Mouse (Mus musculus) gonadal fat pad, adult 2 months (tissue): ENCODE results near the gene Omg. TPM values are rescaled to one million over a fixed set of nuclear protein-coding genes. Genes with fewer than 3 reads are reported as not detected.

ENCODE experiments used
- DNase-seq: peaks from one replicate; pipeline ENCODE4 v3.0.0-alpha.2; 2012; ENCODE audit warnings: low read depth
- polyA plus RNA-seq: library from polyadenylated mRNA; depleted of rRNA; stranded (reverse); fragments of >200 nt; gene quantifications from 2 replicates; pipeline ENCODE4 v1.2.3, GENCODE M21; 2012; rRNA removed

Omg gene
- not detected in 2 replicates for polyA plus RNA-seq

DNA sequence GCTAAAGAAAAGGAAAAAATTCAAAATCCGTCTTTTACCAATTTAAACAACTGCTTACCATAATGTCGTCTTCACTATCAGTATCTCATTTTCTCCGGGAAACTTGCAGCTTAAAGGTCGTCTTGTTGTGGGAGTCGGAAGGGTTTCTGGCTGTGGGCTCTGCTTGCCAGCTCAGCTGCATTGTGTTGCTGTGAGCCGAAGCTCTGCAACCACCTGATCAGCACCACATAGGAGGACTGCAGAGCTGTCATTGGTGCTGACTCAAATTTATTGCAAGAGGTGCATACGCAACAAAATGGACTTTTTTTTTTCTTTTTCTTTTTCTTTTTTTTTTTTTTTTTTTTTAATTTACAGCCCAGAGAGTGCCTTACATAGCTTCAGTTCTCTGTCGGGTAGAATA lies at the start of gene Omg:
Gene Omg (minus strand): TSS at position 240 of the 400 bp plus-strand sequence.
- no peak for DNase-seq

DNA sequence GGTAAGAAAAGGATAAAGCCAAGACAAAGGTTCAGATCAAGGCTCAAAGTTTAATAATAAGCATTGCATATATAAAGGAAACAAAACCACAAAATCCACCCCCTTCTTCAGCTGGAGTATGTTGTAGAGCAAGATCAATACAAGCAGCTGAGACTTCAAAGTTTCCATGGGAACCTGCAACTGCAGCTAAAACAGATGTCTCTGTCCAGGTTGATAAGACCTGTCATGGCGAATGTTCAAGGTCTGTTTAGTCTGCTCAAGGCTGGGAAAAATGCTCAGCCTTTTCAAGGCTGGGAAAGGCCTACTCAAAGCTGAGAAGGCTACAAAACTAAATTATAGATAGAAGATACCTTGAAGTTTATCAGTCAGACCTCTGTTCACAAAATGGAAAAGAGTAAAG lies 48.7 kb upstream of the Omg start:
- DNase-seq: no peak

DNA sequence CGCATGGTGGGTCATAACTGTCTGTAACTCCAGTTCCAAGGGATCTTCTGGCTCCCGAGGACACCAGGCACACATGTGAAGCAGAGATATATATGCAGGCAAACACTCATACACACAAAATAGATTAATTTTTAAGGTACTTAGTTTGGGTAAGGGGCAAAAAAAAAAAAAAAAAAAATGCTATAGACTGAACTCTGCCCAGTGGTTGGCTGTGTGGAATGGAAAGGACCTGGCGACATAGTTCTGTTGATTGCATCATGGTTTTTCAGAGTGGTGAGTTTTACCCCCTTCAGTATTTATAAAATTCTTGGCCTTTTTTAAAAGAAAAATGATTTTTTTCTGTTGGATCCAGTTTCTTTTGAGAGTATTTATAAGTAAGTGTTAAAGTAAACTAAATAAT lies 32.4 kb upstream of the Omg start:
- no peak for DNase-seq

DNA sequence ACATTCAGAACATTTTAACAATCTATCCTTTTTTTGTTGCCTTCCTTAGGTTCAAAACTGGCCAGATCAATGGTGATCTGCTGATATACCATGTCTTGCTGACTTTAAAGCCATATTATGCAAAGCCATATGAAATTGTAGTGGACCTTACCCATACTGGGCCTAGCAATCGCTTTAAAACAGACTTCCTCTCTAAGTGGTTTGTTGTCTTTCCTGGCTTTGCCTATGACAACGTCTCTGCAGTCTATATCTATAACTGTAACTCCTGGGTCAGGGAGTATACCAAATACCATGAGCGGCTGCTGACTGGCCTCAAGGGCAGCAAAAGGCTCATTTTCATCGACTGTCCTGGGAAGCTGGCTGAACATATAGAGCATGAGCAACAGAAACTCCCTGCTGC lies 31.7 kb upstream of the Omg start:
- DNase-seq: no peak

DNA sequence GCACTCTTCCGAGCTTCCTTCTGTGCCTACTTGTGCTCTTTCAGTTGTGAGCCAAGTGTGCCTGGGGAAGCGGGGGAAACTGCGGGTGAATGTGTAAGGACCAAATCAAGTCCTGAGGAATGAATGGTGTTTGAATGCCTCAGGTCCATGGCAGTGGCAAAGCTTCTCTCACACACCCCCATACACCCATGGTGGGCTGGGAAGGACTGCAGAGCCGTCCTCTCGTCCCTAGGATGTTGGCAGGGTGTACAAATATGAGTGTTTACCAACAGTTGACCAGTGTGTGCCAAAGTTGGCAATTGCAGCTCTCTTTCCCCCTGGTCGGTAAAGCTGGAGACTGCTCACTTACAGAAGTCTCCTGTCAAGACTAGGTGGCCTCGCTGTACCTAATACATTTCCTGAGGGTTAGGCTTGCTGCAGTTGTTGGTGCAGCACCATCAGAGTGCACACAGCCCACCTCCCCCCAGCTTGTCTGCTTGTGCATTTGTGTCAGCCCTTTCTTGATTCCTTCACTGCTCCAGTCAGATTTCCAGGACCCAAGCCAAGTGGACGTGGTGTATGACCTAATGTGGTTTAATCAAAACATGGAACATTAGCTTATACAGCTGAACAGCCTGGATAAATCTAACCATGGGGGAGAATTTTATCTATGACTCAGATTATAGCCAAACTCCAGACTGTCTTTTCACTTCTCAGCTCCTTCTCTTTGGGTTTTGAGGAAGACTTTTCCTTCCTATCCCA lies 30.2 kb upstream of the Omg start:
- DNase-seq: no peak

DNA sequence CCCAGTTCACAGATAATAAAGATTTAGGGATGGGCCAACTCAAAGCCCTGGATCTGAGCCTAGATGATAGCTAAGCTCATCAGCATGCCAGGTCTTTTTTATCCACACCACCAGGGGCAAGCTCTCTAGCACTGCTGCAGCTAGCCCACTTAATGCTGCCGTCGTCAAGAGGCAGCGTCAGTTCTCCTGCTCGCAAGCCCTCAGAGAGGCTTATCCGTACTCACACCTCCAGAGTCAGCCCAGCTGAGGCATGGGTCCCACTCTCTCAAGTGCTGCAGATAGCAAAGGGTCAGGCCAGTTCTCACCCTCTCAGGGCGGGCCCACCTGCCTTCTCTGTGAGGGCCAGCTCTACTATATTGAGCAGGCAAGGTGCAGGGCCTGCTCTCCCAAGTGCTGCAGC lies 29.4 kb upstream of the Omg start:
- no peak for DNase-seq

DNA sequence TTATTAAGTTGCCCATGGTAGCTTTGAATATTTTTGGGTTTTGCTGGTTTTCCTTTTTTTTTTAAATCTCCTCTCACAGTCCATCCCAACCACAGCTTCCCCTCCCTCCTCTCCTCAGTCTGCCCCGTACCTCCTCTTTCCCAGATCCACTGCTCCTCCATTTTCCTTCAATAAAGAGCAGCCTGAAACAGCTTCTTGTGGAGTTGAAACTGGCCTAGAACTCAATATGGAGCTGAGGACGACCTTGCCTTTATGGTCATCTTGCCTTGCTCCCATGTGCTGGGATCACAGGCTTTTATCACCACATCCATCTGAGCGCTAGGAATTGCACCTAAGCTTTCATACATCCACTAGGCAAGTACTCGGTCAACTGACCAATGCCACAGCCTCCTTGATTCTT lies 27.6 kb upstream of the Omg start:
- no peak for DNase-seq

DNA sequence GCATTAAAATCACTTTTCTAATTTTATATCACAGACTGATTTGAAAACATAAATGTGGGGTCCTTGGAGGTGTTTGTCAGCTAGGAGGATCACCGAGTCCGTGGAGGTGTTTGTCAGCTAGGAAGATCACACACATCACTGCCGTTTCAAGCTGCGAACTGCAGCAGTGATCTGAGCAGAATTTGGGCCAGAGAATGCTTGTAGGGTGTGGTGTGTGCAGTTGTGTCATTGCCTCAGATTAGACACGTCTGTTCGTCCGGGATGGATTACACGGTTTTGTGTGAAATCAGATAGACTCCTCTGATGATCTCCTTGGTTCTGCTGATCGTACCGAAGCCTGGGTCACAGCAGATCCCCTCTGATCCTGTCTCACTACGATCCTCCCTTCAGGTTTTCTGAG lies 26.9 kb upstream of the Omg start:
- no peak for DNase-seq

DNA sequence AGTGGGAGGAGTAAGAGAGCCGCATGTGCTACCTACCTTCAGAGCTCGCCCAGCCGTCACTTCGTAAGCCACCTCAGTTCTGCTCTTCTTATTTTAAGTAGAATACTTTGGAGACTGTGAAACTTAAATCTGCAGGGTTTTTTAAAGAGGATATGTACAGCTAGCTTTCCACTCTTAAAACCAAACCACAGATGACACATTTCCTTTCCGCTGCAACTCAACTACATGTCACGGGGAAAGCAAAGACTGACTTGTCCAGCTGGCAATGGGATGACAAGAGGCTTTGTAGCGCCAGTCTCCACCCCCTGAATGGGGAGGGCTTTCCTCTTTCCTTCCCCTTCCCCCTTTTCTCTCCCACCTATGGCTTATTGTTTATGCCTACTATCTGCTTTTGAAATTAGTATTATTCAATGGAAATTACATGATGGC lies 26.5 kb upstream of the Omg start, which contains the start of the genes Evi2 and Evi2a:
Gene Evi2 (minus strand): TSS at position 257 of the 429 bp plus-strand sequence.
Gene Evi2a (minus strand): TSS at position 277 of the 429 bp plus-strand sequence.
- DNase-seq: no peak

DNA sequence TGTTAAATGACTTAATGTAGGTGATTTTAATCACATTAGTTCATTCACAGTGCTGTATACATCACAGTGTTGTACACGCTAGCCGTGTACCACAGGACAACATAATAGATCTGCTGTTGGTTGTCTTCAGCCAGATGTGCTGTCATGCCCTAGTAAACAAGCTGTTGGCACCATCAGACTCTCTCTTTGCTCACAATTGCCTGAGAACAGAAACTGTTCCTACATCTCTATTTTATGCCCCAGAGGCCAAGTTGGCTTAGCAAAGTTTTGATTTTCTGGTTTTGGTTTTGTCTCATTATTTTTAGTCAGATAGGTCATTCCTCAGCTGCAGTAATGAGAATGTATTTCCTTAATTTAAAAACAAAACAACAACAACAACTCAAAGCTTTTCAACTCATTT lies 25.9 kb upstream of the Omg start:
- DNase-seq: no peak

DNA sequence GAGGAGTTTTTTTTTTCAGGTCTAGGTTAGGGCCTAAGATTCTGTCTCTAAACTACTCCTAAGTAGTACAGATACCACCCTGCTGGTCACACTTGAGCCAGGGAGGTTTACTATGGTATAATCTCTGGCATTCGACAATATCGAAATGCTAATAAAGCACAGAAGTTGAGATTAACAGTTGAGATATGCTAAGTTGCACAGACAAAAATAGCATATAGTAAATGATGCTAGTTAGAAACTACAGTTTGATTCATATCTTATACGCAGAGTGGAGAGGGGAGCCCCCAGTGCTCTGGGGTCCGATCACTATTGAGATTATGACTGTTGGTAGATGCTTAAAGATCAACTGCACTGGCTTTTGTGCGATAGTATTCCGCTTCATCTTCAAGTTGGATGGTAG lies 25.3 kb upstream of the Omg start:
- DNase-seq: no peak

DNA sequence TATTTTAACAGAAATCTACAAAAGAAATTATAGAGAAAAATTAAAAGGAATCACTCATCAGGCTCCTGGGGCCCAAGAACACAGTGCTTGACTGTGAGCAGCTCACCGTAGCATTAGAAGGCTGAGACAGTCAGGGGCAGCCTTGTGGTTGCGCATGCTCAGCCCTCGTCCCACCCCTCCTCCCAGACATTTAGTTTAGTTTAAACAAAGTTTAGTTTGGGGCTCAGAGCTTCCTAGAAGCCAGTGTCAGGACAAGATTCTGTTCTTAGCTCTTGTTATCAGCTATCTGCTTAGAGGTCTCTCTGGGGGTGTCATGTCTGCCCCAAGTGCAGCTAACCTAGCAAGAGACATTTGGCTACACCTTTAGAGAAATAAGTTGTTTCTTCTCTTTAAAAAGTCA lies 24.7 kb upstream of the Omg start:
- DNase-seq: no peak

DNA sequence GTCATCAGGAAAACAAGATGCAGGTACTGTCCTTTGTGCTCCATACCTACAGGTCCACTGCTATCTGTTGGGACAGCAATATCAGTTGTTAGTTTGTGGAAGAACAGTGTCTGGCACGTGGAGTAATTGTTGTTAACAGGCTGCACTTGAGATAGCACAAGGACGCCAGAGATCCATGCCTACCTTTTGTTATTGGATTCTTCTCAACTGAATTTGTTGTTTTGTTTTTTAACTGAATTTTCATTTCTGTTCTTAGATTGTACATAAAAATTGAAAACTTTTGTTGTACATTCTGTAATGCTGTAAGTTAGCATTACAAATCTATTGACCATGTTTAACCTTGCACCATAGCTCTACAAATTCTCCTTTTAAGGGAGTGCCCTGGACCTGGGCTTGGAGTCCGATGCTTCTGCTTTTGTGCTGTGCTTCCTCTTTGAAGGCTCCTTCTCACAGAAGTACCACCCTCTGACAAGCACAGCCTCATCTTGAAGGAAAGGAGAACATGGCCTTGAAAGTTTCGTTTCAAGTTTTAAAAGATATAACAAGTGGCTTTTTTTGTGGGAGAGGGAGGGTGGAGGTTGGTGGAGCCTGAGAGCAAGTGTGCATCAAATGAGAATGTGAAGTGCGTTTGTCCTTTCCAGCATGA lies 24.0 kb upstream of the Omg start:
- DNase-seq: no peak

DNA sequence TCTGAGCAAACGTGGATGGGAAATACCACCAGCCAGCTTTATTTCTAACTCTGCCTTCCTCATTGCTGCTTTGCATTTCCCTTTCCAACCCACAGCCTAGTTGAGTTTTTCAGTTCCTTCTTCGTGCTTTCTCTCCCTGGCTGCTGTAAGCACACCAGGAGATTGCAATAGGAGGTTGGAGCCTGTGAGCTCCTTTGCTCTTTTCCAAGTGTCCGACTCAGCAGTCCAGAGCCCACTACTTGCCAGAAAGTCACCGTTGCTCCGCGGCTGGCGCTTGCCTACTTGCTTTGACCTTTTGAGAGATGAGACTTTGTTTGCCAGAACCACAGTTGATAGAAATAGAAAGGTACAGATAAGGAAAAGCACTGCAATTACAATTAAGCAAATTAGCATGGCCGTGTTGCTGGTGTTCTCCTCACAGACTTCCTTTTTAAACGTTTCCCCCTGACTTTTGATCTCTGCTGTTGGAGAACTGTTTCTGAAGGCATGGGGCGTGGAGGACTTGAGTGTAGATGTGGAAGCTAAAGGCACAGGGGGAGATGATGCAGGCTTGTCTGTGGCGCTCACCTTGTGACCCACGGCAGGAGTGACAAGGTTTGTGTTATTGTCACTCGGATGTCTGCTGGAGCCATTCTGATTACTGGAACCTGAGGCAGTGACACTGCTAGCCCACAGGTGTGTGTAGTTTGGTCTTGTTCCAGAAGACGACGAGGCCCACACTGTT lies 23.3 kb upstream of the Omg start:
- DNase-seq: no peak

DNA sequence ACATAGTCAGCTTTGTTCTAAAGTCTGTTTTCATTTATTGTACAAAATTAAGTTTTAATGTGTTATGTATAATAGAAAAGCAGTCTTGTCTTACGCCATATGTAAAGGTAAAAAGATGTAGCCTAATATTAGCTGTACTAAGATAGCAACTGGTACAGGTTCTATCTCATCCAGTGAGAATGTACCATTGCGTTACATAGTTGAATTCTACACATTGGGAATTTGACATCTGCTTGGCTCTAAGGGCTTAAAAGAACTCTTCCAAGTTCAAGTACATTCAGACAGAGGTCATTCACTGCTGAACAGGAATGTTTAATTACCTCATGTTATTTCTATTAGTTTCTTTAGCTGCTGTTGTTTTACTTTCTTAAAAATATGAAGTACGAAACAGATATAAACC lies 22.7 kb upstream of the Omg start:
- no peak for DNase-seq

DNA sequence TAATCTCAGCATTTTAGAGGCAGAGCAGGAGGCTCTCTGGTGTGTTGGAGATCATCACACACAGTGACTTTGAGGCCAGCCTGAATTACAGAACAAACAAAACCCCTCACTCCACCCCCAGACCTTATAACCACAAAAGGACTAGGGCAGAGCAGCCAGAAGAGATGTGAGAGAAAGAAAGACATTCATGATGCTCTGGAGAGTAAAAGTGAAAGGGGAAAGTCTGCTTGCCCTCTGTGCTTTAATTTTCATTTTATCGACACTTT lies 20.4 kb upstream of the Omg start:
- DNase-seq: no peak

DNA sequence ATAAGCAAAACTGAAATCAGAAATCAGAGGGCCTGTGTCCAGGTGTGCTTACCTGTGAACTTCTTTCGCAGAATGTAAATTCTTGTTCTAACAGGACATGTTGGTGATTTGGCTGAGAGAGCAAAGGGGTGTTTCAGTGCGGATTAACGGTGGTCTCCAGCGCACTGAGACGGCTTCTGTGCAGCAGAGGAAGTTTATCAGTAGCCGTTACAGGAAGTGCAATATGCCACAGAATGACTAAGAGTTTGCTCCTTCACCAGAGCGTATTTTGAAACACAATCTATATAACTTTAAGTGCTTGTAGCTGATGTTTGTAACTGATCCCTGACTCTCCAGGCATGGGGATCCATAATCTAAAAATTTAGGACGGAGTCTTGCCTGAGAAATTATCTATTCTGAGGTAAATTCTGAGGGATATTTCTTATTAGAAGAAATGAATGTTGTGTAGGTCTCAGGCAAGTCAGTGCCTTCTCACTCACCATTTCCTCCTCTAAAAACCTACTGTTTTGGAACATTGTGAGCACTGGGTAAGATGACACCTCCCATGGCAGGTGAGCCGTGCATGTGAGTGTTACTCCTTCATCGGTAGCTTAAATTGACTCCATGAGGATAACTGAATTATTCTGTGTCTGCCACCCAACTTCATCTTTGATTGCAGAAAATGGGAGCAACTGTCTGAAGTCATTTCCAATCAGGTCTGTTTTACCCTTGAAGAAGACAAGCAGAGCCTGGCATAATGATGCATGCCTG lies 19.9 kb upstream of the Omg start, which contains the start of gene Evi2b:
Gene Evi2b (minus strand): TSS at position 203 of the 750 bp plus-strand sequence.
- DNase-seq: no peak

DNA sequence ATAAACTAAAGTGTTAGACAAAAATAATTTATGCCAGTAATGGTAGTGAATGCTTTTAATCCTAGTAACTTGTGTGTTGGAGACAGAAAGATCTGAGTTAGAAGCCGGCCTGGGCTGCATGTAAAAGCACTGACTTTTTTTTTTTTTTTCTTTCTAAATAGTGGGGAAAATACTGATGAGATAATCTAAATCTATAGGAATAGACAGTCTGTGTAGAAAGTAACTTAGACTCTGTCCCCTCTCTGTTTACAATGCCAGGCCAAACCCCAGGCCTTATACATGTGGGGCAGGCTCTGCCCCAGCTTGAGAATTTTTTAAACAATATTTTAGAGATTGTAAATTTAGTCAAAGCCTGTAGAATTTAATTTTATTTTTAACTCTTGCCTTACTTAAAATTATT lies 19.1 kb upstream of the Omg start:
- DNase-seq: no peak

DNA sequence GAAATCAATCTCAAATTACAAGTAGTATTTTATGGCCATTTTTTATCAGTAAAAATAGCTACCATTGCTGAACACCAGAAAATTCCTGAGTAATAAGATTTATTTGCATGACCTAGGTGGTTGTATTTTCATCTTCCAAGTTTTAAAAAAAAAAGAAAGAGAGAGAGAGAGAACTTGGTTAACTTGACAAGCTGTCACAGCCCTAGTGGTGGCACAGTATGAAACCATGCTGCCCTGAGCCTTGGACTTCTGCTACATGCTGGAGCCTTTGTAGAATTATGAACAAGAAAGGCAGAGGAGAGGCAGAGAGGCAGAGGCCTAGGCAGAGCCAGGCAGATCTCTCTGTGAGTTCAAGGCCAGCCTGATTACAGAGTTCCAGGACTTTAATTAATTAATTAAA lies 18.0 kb upstream of the Omg start:
- no peak for DNase-seq

DNA sequence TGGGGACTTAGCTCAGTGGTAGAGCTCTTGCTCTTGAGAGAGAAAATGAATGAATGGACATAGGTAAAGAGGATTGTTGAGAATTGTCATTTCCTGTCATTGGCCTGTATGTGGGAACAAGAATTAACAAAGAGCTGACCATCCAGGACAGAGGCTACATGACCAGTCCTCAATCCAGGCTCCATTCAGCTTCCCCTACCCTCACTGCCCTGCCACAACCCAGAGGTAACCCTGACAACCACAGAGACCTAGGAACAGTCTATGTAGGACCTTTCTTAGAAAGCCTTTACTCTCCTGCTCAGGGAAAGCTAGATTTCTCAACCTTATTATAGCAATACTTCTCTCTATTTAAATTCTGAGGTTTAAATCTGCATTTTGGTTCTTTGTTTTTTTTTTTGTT lies 16.9 kb upstream of the Omg start:
- no peak for DNase-seq

DNA sequence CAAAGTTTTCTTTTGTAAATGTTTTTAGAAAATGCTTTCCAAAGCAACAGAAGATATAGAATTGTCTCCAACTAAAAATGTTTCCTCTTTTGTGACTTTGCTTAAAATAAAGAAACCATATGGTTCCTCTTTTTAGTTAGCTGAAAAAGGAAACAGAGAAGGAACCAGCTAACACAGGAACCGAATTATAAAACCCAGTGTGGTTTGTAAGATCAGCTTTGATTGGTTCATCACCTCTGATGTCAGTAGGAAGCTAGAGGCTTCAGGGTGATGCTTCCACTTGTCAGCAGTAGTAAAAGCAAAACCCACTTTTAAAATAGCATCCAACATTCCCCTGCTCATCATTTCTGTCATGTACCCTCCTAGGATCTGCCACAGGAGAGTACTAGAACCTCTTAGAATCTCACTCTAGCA lies 16.0 kb upstream of the Omg start:
- no peak for DNase-seq

DNA sequence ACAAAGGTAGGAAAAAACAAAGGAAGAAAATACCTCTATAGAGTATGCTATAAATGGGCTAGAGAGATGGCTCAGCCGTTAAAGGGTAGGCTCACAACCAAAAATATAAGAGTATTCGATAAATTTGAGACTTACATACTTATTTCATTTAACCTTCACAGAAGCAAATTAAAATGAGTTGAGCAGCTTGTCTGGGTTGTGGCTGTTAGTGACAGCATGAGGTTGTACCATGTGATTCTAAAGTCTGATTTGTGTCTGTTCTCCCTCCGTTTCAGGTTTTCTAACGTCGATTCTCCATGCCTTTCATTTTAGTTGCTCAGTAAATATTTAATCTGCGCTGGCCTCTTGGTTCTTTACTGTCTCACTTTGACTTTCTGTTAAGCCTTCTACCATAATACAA lies 15.4 kb upstream of the Omg start:
- no peak for DNase-seq
